Mouse (Mus musculus) cerebellum, postnatal 14 days (tissue): ENCODE results near the gene Ttc9.

Experiments used
- DNase-seq, 2 experiments: peaks; one replicate each; pipeline ENCODE4 v3.0.0; 2021; ENCODE audit warnings: mixed read lengths in 2 of 2

The Ttc9 gene

DNA sequence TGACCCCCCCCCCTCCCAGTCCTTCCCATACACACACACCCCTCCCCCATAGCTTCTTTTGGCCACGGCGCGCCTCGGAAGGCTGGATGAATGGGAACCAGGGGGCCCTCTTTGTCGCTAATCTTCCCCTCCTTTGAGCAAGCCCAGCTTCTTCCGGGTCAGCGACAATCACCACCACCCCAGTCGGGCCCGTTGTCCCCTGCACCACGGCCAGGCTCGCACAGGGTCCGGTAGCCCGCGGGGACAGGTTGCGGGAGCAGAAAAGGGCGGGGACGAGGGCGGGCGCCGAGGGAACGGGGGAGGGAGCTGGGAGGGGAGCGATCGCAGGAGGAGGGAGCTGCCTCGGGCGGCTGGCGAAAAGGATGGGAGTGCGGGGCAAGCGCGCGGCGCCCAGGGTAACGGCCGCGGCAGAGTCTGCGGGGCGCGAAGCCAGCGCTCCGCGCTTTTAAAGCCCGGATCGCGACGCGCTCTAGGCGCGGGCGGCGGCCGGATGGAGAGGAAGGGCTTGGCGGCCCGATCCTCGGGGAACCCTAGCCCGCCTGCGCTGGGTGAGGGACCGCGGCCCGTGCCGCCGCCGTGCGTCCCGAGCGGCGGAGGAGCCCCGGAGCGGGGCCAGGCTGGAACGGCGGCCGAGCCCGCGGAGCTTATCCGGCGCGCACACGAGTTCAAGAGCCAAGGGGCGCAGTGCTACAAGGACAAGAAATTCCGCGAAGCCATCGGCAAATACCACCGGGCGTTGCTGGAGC lies at the start of gene Ttc9:
Gene Ttc9 (plus strand): TSS at position 335 of the 746 bp plus-strand sequence.
- peak; percentile 82 to 83 for DNase-seq

DNA sequence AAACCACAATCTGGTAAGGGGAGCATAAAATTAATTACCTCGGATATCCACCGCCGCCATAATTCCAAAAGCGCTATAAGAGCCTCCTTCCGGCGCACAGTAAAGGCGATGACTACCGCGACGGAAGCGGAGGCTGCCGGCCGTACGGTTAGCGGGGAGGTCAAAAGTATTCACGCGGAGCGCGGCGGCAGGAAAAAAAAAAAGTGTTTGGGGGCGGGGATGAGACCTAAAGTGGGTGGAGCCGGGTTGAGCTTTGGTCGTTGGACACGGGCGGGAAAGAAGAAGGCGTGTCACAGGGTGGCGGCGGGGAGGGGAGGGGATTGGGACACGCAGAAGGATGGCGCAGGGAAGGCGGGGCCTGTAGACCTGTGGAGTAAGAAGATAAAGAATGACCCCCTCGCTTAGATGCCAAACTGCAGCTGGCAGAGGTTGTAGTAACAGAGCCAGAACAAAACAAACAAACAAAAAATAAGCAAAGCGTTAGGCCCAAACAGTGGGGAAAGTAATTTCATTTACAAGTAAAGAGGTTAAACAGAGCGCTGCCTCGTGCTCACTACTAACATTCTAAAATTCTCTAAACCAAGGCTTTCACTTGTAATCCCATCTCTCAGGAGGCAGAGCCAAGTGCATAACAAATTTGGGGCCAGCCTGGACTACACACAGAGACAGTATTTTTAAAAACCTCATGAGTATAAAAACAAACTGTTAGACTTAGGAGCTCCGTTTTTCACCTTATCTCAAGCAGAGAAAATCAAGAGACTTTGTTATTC lies 36.0 kb upstream of the Ttc9 start, which contains the start of gene Med6:
Gene Med6 (minus strand): TSS at position 107 of the 770 bp plus-strand sequence.
- peak; percentile 94 to 95 for DNase-seq

DNA sequence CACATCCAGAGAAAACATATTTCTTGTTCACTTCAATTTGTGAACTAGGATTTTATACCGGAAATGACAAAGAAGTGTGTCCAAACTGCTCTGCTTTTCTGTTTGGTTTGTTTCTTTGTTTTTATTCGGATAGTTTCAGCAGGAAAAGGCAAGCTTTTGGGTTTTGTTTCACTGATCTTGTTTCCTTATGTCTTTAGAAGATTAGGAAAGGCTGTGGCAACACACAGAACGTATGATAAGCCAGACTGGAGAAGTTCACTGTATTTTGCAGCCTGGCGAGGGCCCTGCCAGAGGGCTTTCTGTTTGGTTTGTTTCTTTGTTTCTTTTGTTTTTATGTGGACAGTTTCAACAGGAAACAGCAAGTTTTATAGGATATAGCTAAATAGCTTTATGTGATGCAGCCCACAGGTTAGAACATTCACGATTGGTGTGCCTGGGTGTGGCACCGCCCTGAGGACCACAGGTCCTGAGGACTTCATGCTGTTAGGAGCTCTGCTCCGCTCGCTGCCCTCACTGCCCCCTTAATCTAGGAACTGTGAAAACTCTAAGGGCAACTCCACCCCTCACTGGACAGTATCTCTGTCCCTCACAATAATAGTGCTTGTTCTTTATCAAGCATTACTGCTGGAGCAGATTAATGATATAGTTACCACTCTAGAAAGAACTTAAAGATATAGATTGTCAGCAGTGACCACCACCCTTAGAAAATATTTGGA lies 34.3 kb upstream of the Ttc9 start:
- DNase-seq, result no peak

- no peak for DNase-seq
These were observed 25.9 kb upstream of the Ttc9 start for GRCm38 (mm10) chr12:81604995-81605784.

GRCm38 (mm10) chr12:81609445-81609844 lies 21.6 kb upstream of the Ttc9 start:
- no peak for DNase-seq

DNA sequence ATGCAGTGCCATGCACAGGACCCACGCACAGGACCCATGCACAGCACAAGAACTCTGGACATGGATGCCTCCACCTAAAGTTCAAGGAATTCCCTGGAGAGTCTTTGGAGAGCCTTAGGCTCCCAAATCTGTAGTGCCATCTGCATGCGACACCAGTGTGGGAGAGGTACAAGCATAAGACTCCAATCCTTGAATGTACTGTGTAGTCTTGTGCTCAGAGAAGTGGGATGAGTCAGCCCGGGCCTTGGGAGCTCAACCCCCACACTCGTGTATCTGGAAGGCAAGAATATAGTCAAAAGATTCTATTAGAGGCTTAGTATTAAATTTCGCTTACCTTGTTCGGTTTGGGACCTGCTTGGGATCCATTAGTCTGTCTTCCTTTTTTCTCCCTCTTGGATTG lies 15.2 kb upstream of the Ttc9 start:
- no peak for DNase-seq

DNA sequence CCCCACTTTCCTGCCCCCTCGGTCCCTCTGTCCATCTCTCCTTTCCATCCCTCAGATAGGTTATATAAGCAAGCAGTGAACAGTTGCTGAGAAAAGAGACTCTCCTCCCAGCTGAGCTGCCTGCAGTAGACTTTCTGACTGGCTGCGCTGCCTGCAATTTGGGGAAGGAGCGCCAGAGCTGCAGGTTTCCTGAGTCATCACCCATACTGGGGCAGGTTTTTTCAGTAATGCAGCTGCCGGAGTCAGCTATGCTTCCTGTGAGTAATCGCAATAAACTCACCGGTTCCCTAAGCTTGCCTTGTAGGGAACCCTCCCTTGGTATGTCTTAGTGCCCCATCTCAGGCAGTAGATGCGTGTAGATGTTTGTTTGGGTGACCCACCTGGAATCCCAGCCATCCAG lies 14.1 kb upstream of the Ttc9 start:
- no peak for DNase-seq

DNA sequence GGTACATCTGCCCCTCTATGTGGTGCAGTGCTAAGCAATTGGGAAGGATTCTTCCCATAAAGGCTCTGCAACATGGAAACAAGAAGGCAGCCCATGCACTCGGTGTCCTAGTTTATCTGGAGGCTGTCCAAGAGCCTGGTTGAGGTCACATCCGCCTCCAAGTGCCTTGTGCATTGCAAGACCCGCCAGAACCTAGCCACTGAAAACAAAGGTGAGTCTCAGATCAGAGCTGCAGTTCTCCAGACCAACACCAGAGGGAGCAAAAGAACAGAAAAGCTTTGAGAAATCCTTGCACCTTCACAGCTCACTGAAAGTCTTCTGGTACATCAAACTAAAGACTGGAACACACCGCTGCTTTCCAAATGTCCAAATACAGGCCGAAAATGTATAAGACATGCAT lies 11.7 kb upstream of the Ttc9 start:
- peak; percentile 93 to 94 for DNase-seq

DNA sequence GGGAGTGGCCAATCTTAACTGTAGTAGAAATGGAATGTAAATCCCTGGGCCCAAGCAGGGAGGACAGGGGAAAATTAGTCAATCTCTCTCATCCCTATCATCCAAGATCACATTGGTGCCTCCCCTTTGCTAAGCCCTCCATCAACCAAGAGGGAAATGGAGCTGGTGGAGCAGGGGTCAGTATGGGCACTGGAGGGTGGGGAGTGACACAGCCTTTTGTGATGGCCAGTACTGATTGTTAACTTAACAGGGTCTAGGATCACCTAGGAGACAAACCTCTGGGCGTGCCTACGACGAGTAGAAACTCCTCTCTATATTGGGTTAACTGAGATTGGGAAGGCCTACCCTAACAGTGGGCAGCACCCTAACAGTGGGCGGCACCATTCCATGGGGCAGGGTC lies 7.7 kb upstream of the Ttc9 start:
- DNase-seq, result no peak

DNA sequence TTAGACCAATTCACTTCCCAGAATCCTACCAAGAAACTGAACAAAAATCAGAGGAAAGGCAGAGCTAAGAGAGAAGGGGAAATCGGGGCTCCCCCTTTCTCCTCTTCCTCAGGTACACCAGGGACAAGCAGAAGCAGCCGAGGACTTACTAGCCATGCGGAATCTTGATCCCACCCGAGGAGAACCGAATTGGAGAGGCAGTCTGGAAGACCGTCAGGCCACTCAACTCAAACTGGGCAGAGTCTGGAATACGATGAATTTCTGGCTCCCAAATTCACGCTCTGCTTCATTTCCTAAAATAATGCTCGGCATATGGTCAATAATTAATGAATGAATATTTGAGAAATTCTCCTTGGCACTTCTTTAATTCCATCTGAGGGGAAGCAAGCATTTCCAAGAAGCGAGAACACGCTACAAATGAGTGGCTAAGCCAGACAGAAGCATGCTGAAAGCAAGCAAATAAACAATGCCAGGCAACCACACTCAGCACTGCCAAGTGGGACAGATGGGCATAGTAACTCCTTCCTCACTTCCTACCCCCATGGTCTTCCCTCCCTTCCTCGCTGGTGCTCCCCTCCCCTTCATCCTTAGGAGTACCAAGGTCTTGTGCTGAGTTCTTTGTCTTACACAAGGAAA lies 4.7 kb upstream of the Ttc9 start:
- peak; percentile 74 to 82 for DNase-seq

- DNase-seq, result no peak
These were observed 3.6 kb upstream of the Ttc9 start for GRCm38 (mm10) chr12:81627426-81627825.

GRCm38 (mm10) chr12:81628091-81628490 lies 3.0 kb upstream of the Ttc9 start:
- DNase-seq, result no peak

DNA sequence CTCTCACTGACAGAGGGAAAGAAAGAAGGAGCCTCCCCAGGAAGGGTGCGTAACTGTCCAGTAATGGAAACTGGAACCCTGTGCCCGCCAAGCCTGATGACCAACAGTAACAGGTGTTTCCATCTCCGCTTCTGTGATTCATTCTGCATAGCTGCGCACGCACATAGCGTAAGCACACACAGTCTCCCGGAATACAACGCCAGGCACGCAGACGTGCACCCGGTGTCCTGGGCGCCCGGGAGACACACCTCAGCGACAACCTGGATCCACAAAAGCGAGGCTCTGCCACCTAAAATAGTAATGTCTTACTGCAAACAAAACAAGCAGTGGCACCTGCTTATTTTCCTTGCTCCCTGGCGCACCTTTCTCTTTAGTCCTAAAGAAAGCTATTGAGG lies 532 bp upstream of the Ttc9 start:
- DNase-seq, result peak; percentile 85 to 86

GRCm38 (mm10) chr12:81631661-81632401 lies 782 bp downstream of the Ttc9 start:
- DNase-seq, result peak; percentile 76 to 77

GRCm38 (mm10) chr12:81633246-81633645 lies 2.2 kb downstream of the Ttc9 start:
- no peak for DNase-seq

DNA sequence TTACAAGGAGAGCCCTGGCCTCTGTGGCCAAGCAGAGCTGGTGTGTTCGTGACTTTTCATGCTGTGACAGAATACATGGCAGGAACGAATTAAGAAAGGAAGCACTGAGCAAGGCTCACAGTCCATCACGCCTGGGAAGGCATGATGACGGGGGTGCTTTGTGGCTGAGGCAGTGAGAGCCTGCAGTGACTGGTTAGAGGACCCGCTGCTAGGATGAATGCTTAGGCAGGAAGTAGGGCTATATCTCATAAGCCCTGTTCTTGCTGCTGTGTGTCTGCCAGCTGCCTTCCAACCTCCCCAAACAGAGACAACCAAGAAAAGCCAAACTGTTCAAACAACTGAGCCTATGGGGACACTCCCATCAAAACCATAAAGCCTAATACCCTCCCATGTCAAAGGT lies 9.6 kb downstream of the Ttc9 start:
- no peak for DNase-seq

DNA sequence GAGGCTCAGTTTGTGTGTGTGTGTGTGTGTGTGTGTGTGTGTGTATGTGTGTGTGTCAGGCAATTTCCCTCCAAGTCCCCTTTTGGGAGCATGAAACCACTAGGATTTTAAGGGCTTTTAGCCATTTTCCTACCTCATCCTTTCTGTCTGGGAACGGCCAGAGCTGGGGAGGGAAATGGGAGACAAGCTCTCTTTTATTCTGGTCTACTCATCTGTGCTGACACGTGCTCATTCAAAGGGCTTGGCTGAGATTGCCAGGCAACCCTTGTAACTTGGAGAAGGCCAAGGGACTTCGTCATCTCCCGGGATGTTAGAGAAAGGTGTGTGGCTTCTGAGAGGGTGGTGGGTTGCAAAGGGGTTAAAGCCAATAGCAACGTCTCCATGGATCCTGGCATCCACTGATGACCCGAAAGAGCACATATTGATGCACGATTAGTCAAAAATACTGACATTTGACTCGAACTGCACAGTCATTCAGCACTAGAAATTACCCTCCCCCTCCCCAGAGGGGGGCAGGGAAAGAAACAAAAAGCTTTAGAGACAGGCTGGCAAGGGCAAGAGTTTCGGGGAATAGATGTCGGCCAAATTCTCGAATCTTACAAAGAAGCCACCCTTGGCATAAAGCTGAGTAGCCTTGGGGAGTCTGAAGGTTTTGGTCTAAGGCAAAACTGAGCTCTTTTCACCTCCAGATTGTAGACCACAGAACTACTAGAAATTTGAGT lies 11.5 kb downstream of the Ttc9 start:
- no peak for DNase-seq

DNA sequence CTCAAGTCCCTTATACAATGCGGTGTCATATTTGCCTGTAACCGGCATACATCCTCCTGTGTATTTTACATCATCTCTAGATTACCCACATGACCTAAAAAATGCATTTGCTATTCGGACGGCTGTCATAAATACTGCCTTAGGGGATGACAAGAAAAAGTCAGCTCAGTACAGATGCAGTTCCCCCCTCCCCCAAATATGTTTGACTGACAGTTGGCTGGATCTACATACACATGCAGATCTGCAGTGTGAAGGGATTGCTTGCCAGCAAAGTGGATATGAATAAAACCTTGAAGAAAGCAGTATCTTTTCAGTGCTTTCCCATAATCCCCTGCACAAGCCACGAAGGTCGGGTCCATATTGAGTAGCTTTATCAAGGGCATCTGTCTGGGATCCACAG lies 15.8 kb downstream of the Ttc9 start:
- DNase-seq, result no peak

- DNase-seq, result peak; percentile 62 to 73
These were observed 22.3 kb downstream of the Ttc9 start for GRCm38 (mm10) chr12:81653344-81653743.

DNA sequence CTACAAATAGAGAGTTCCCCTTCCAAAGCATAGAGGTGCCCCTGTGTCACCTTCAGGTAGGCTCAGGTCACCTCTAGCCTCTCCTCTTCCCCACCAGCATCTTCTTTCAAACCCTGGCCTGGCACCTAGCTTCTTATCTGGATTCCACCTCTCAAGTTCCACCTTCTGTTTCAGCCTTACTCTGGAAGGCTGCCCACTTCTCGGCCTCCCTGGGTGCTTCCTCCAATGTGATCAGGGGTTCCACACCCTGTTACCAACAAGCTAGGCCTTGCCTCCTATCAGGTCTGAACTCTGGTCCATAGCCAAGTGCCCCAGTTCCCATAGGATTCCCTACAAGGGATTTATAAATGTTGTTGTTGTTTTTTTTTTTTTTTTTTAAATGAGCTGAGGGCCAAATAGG lies 26.3 kb downstream of the Ttc9 start:
- DNase-seq, result peak; percentile 56 to 70

GRCm38 (mm10) chr12:81658086-81658485 lies 27.0 kb downstream of the Ttc9 start:
- no peak for DNase-seq
